Mouse (Mus musculus): ENCODE data around the gene Wbp2nl.

DNA sequence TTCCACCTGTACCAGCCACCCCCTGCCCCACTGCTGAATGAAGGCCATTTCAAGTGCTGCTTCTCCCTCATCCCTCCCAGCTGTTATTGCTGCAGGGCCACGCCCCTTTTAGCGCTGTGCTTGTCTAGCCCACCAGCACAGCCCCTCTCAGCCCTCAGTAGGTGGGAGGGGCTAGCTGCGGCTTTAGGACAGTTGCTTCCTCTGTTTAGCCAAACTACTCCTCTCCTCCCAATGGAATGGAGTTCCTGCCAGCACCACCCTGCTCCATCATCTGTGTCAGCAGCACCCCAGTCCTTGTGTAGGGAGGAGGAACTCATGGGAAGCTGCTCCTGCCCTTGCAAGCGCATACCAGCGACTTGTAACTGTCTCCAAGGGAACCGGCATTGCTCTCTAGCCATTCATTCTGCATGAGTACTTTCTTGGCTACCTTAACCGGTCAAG, 5.5 kb upstream of the Wbp2nl start:
- TF ChIP-seq CTCF (IDR thresholded peaks at IDR 0.05; ENCODE audit: low read depth) (no peak), EP300 (IDR thresholded peaks at IDR 0.05; ENCODE audit: low read depth) (no peak)

Data from liver, postnatal 0 days (tissue).